Mouse (Mus musculus): ENCODE results near the gene Lclat1. TPM values are rescaled to one million over a fixed set of nuclear protein-coding genes. Genes with fewer than 3 reads are reported as not detected.

The Lclat1 gene
- total RNA-seq, 2 experiments from 2014 or later, result 8.7 to 16.8 TPM

DNA sequence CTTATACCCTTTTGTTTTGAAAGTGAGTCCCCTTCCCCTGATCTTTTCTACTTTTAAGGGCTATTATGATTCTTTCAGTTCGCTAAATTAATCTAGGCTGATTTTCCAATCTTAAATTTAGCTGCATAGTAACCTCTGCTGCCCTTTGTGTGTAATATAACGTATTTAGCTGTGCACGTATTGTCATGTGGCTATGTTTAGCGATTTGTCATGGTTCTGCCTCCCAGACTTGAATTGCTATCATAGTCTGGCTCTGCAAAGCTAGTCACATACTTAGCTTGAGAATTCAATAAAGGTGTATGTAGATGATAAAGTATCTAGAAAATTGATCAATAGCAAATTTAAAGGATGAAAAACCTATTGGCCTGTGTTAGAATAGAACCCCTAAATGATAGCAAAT is 69.3 kb downstream of the Lclat1 start:
- no peak for ATAC-seq (replicated peaks; ENCODE audit: low FRiP score, low TSS enrichment, poor library complexity, severe bottlenecking)

- no peak for ATAC-seq (replicated peaks; ENCODE audit: low FRiP score, low TSS enrichment, poor library complexity, severe bottlenecking)
Measured at GRCm38 (mm10) chr17:73186929-73187328, 79.1 kb downstream of the Lclat1 start.

DNA sequence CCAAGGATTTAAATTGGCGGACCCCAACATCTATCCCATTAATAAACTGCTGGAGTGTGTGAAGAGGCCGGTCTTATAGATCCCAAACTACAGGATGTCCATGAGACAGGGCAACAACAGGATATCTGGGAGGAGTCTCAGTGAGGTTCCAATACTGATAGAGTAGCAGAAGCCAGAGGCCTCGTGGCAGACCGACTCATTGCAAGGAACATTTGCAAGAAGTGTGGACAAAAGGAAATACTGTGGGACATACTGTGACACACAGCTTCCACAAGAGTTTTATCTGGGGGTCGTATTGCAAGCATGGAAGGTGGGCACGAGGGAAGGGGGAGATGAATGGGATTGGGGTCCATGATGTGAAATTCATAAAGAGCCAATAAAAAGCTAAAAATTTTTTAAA is 86.4 kb downstream of the Lclat1 start:
- ATAC-seq (replicated peaks; ENCODE audit: low FRiP score, low TSS enrichment, poor library complexity, severe bottlenecking), result no peak

DNA sequence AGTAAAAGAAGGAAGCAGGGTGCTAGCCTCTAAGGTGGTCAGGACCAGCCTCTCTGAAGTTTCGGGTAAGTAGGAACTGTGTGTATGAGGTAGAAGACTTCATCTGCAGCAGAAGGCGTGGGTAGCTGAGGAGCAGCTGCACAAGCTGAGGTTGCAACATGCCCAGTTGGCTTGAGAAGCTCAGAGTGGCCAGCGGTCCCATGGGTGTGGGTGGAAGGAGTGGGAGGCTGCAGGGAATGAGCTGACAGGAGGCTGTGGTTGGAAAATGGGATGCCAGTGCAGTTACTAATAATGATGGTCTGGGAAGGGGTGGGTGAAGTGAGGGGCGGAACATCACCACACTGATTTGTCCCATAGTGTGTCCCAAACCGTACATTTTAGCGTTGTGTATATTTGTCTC is 86.8 kb downstream of the Lclat1 start:
- no peak for ATAC-seq (replicated peaks; ENCODE audit: low FRiP score, low TSS enrichment, poor library complexity, severe bottlenecking)

GRCm38 (mm10) chr17:73195074-73195723 is 87.4 kb downstream of the Lclat1 start:
- no peak for ATAC-seq (replicated peaks; ENCODE audit: low FRiP score, low TSS enrichment, poor library complexity, severe bottlenecking)

GRCm38 (mm10) chr17:73196139-73196538 is 88.4 kb downstream of the Lclat1 start:
- no peak for ATAC-seq (replicated peaks; ENCODE audit: low FRiP score, low TSS enrichment, poor library complexity, severe bottlenecking)

- no peak for ATAC-seq (replicated peaks; ENCODE audit: low FRiP score, low TSS enrichment, poor library complexity, severe bottlenecking)
Measured at GRCm38 (mm10) chr17:73197724-73198123, 89.9 kb downstream of the Lclat1 start.

DNA sequence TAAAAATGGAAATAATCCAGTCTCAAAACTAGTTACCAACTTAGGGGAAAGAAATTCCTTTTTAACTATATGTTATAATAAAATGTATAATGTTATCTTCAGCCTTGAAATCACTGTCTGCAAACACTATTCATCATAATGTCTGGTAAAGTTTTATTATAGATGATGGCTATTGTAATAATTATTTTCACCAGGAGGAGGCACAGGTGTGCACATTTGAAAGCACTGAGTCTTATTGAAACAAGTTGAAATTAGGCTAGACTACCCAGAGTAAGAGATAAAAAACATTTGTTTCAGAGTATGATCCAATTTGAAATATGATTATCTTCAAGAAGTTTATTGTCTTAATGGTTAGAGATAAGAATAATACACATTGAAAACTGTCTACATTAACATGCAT is 91.6 kb downstream of the Lclat1 start:
- peak; percentile 67; the same call in 1 of the 2 replicates for ATAC-seq (replicated peaks; ENCODE audit: low FRiP score, low TSS enrichment, poor library complexity, severe bottlenecking)

DNA sequence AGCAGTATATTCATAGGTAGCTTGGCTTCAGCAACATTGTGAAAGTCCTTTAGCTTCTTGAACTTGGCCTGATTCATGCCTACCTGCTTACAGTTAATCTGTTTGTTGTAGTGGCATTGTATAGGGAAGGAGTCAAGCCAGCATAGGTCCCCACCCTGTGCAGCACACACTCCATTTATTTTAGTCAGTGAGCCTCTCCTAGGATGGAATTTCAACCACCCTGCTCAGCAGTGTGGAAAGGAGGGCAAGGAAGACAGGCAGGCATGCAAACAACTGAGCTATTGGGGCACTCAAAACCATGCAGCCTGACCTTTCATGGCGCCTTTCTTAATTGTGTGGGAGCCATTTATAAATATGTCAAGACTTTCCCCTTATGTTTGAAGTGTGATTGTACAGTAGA is 92.6 kb downstream of the Lclat1 start:
- ATAC-seq (replicated peaks; ENCODE audit: low FRiP score, low TSS enrichment, poor library complexity, severe bottlenecking), result no peak

DNA sequence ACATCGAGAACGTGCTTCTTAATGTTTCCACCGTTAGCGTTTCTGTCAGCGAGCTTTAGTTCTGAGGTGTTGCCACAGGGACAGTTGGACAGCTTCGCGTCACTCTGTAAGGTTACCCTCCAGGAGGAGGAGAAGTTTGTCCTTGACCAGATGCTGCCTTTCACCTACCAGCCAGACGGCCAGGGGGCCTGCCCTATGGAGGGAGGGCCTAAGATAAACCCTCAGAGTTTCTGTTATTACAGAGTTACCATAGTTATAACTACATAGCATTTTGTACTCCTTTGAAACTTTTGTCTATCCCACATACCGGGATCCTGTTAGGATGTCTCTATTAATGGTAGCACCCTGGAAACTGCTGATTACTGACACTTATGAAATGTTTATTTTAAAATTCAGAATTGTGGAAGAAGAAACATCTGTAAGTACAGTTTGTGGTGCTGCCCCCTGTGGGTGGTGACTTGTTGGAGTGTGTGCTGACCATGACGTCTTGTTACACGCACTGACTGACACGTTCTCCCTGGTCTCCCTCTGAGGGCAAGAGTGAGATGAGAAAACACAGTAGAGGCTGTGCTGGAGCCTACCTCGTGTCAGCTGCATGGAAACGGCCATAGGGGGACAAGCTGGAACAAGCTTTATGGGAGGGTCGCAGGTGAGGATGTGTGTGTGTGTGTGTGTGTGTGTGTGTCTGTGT is 96.0 kb downstream of the Lclat1 start:
- no peak for ATAC-seq (replicated peaks; ENCODE audit: low FRiP score, low TSS enrichment, poor library complexity, severe bottlenecking)

- no peak for ATAC-seq (replicated peaks; ENCODE audit: low FRiP score, low TSS enrichment, poor library complexity, severe bottlenecking)
Measured at GRCm38 (mm10) chr17:73210960-73211531, 103.3 kb downstream of the Lclat1 start.

- ATAC-seq (replicated peaks; ENCODE audit: low FRiP score, low TSS enrichment, poor library complexity, severe bottlenecking), result no peak
Measured at GRCm38 (mm10) chr17:73212754-73213153, 105.0 kb downstream of the Lclat1 start.

DNA sequence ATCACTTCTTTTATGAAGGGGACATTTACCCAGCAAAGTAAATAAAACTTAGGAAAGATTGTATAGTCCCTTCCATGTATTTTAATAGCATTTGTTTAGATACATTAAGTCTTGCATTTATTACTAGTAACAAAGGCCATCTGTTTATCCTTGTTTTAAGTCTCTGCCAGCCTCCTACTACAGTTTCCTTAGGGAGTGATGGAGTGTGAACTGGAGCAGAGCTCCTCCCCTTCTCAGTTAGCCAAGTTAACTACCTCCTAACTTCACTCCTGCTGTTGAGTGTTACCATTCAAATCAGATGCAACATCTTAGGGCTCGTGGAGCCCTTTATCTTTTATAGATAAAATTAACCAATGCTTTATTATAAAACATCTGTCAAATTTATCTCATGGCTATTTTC is 105.4 kb downstream of the Lclat1 start:
- no peak for ATAC-seq (replicated peaks; ENCODE audit: low FRiP score, low TSS enrichment, poor library complexity, severe bottlenecking)

- no peak for ATAC-seq (replicated peaks; ENCODE audit: low FRiP score, low TSS enrichment, poor library complexity, severe bottlenecking)
Measured at GRCm38 (mm10) chr17:73213677-73214076, 105.9 kb downstream of the Lclat1 start.

GRCm38 (mm10) chr17:73217274-73217673 is 109.5 kb downstream of the Lclat1 start:
- no peak for ATAC-seq (replicated peaks; ENCODE audit: low FRiP score, low TSS enrichment, poor library complexity, severe bottlenecking)

GRCm38 (mm10) chr17:73220746-73221145 is 113.0 kb downstream of the Lclat1 start:
- no peak for ATAC-seq (replicated peaks; ENCODE audit: low FRiP score, low TSS enrichment, poor library complexity, severe bottlenecking)

DNA sequence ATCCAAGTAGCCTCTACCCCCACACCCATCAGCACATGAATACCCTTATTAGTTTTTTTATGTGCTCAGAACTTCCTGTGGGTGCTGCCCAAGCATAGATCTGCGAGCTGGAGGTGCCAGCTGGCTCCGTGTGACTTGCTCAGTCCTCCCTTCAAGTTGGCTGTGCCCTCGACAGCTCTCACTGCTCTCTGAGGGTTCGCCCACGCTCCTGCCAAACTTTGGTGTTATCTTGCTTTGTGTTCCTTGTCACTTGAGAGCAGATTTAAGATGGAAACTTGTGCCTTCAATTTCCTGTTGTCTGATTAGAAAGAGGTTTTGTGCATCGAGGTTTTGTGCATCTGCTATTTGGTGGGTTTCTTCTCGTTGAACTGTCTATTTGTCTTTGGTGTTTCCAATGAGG is 114.3 kb downstream of the Lclat1 start:
- peak; percentile 82 for ATAC-seq (replicated peaks; ENCODE audit: low FRiP score, low TSS enrichment, poor library complexity, severe bottlenecking)

DNA sequence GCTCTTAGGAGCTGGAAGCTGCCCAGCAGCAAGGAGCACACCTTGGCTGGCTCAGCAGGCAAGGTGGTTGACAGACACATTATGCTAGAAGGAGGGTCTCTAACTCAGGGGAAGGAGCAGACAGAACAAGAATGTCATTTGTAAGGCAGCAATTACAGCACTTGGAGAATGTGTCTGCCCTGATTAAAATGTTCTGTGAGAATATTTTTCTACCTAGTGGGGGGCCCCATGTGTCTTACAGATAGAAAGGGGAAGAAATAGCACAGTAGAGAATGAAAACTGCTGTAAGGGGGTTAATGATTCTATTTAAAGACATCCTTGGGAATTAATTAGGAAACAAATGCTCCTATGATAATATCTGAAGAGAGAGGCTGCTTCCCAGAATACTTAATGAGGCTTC is 117.7 kb downstream of the Lclat1 start:
- ATAC-seq (replicated peaks; ENCODE audit: low FRiP score, low TSS enrichment, poor library complexity, severe bottlenecking), result no peak

DNA sequence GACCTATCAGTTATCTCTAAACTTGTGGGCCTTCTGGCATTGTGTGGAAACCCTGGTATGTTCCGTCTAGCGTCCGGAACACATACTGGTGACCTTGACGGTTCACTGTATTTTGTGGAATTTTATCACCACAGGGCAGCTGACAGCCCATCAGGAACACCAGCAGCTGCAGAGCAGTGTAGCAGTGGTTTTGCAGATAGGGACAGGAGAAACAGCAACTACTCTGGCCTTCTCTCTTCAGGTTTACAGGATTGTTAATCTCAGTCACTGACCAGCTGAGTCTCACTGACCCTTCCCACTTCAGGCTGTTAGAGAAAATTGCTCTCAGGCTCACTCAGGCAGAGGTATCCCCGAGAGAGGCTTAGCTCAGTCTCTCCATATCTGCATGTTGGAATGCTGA is 118.2 kb downstream of the Lclat1 start:
- peak; percentile 50 for ATAC-seq (replicated peaks; ENCODE audit: low FRiP score, low TSS enrichment, poor library complexity, severe bottlenecking)

DNA sequence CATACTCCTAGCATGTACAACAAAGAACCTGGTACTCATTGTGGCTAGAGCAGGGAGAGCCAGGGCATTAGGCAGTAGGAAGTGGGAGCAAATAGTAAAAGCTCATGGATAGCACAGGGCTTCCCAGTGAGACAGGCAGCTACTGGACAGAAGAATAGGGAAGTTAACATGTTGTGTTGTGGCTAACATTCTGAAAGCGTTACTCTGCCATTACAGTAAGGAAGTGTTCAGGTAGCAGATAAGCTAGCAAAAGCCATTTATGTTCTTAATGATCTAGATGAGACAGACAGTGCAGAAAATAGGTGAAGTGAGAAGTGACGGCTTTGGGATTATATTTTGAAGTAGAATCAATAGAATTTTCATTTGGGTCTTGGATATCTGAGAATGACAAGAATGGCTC is 118.8 kb downstream of the Lclat1 start:
- ATAC-seq (replicated peaks; ENCODE audit: low FRiP score, low TSS enrichment, poor library complexity, severe bottlenecking), result no peak

- ATAC-seq (replicated peaks; ENCODE audit: low FRiP score, low TSS enrichment, poor library complexity, severe bottlenecking), result 0 out of 2 replicates have a peak, but pooled peaks have one; percentile 12
Measured at GRCm38 (mm10) chr17:73227361-73227760, 119.6 kb downstream of the Lclat1 start.
